20 mouse cellular contexts compared by ENCODE assay signal in the genomic region with DNA sequence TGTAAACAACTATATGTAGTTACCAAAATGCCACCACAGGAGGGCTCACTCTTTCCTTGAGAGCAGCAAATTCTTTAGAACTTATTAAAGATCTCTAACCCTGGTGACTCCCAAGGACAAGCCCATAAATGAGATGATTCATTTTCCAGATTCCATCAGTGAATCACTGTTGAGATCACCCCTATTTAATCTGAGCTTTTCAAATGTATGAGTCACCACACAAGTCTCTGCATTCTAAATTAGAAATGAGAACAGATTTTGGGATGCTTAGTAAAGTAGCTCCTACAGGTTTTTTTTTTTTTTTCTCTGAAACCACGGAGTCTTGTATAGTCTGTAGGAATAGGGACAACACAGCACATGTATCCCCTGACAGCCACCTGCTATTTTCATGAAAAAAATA.
DNase-seq lines count a peak whose midpoint lies in the region; ATAC-seq and TF ChIP-seq lines count a peak whose summit lies in the region.
"Had no signal": no experiment of that assay in that cellular context is flagged by ENCODE, and none has a peak within 500 bp of the region (broad histone marks: within the 10 kb centered on the region; RNA-seq: fewer than 3 reads in every experiment).

No protein-coding gene starts in this region.

- H3K9me3 ChIP-seq in embryonic facial prominence, embryonic 14.5 days (ENCODE audit: control insufficient read depth, low read length): no peaks in the 10 kb centered on the region
- no peaks in the 10 kb centered on the region for H3K9me3 ChIP-seq in embryonic facial prominence, embryonic 10.5 days
- H3K9me3 ChIP-seq in midbrain, postnatal 0 days (ENCODE audit: low read length): no peaks in the 10 kb centered on the region
- H3K9me3 ChIP-seq in midbrain, embryonic 16.5 days (replicated peaks; ENCODE audit: control insufficient read depth, low read length, poor library complexity, severe bottlenecking): no peaks in the 10 kb centered on the region
- H3K9me3 ChIP-seq in kidney, embryonic 16.5 days (ENCODE audit: low read length): no peaks in the 10 kb centered on the region
- H3K9me3 ChIP-seq: embryonic facial prominence, embryonic 13.5 days; forebrain, embryonic 13.5 days; hindbrain, embryonic 13.5 days; limb, embryonic 10.5 days; liver, embryonic 12.5 days; midbrain, embryonic 15.5 days; neural tube, embryonic 12.5 days; stomach, embryonic 15.5 days had no signal

- 0 out of 2 replicates have a peak, but pooled peaks have one; percentile 12 for TF ChIP-seq CTCF in midbrain, postnatal 0 days (IDR thresholded peaks at IDR 0.05)

- H3K9ac ChIP-seq in embryonic facial prominence, embryonic 14.5 days (ENCODE audit: low read depth, low read length): no peak overlapping the region
- H3K9ac ChIP-seq in midbrain, postnatal 0 days (replicated peaks; ENCODE audit: low read length, poor library complexity, severe bottlenecking): no peak overlapping the region
- H3K9ac ChIP-seq in midbrain, embryonic 16.5 days (ENCODE audit: low read depth, low read length): no peak overlapping the region
- no peak overlapping the region for H3K9ac ChIP-seq in kidney, embryonic 16.5 days (replicated peaks; ENCODE audit: low read length)
- H3K9ac ChIP-seq: embryonic facial prominence, embryonic 13.5 days; forebrain, embryonic 13.5 days; hindbrain, embryonic 13.5 days; liver, embryonic 12.5 days; midbrain, embryonic 15.5 days; neural tube, embryonic 12.5 days; stomach, embryonic 15.5 days had no signal

- no peak overlapping the region for H3K4me3 ChIP-seq in embryonic facial prominence, embryonic 14.5 days (ENCODE audit: low read depth, low read length)
- no peak overlapping the region for H3K4me3 ChIP-seq in embryonic facial prominence, embryonic 10.5 days
- no peak overlapping the region for H3K4me3 ChIP-seq in midbrain, postnatal 0 days (ENCODE audit: low read depth, low read length)
- H3K4me3 ChIP-seq in midbrain, embryonic 16.5 days (ENCODE audit: low read depth, low read length): no peak overlapping the region
- no peak overlapping the region for H3K4me3 ChIP-seq in kidney, embryonic 16.5 days (ENCODE audit: low read length)
- H3K4me3 ChIP-seq: embryonic facial prominence, embryonic 13.5 days; forebrain, embryonic 13.5 days; hindbrain, embryonic 13.5 days; limb, embryonic 10.5 days; liver, embryonic 12.5 days; midbrain, embryonic 15.5 days; neural tube, embryonic 12.5 days; stomach, embryonic 15.5 days had no signal

- H3K27me3 ChIP-seq in embryonic facial prominence, embryonic 14.5 days (replicated peaks; ENCODE audit: control insufficient read depth, insufficient read depth, low read length): no peaks in the 10 kb centered on the region
- H3K27me3 ChIP-seq in embryonic facial prominence, embryonic 10.5 days (replicated peaks; ENCODE audit: low read depth, poor library complexity, severe bottlenecking): no peaks in the 10 kb centered on the region
- H3K27me3 ChIP-seq in midbrain, postnatal 0 days (ENCODE audit: insufficient read depth, low read length): no peaks in the 10 kb centered on the region
- H3K27me3 ChIP-seq in midbrain, embryonic 16.5 days (ENCODE audit: control insufficient read depth, insufficient read depth, low read depth, low read length): no peaks in the 10 kb centered on the region
- H3K27me3 ChIP-seq in kidney, embryonic 16.5 days (ENCODE audit: insufficient read depth, low read length): no peaks in the 10 kb centered on the region
- H3K27me3 ChIP-seq: embryonic facial prominence, embryonic 13.5 days; forebrain, embryonic 13.5 days; hindbrain, embryonic 13.5 days; liver, embryonic 12.5 days; midbrain, embryonic 15.5 days; neural tube, embryonic 12.5 days; stomach, embryonic 15.5 days had no signal

- no peak for ATAC-seq in embryonic facial prominence, embryonic 14.5 days (ENCODE audit: low read depth)
- no peak for ATAC-seq in midbrain, postnatal 0 days (ENCODE audit: low FRiP score)
- ATAC-seq in midbrain, embryonic 16.5 days: no peak
- no peak for ATAC-seq in kidney, embryonic 16.5 days (ENCODE audit: low FRiP score, low TSS enrichment)
- ATAC-seq: CD4-positive, CD25-positive, alpha-beta regulatory T cell, adult 4 months; forebrain, embryonic 13.5 days; intestine, embryonic 16.5 days; liver, embryonic 12.5 days; midbrain, embryonic 15.5 days had no signal

- H3K4me1 ChIP-seq in embryonic facial prominence, embryonic 14.5 days (ENCODE audit: control insufficient read depth, insufficient read depth, low read length): no peaks in the 10 kb centered on the region
- H3K4me1 ChIP-seq in embryonic facial prominence, embryonic 10.5 days: no peaks in the 10 kb centered on the region
- no peaks in the 10 kb centered on the region for H3K4me1 ChIP-seq in midbrain, postnatal 0 days (ENCODE audit: insufficient read depth, low read length)
- no peaks in the 10 kb centered on the region for H3K4me1 ChIP-seq in midbrain, embryonic 16.5 days (ENCODE audit: control insufficient read depth, insufficient read depth, low read length)
- H3K4me1 ChIP-seq in kidney, embryonic 16.5 days (ENCODE audit: insufficient read depth, low read length): no peaks in the 10 kb centered on the region
- H3K4me1 ChIP-seq: embryonic facial prominence, embryonic 13.5 days; forebrain, embryonic 13.5 days; hindbrain, embryonic 13.5 days; limb, embryonic 10.5 days; liver, embryonic 12.5 days; midbrain, embryonic 15.5 days; neural tube, embryonic 12.5 days; stomach, embryonic 15.5 days had no signal

- H3K4me2 ChIP-seq in embryonic facial prominence, embryonic 14.5 days (ENCODE audit: low read depth, low read length): no peak overlapping the region
- H3K4me2 ChIP-seq in midbrain, postnatal 0 days (ENCODE audit: low read depth, low read length, poor library complexity, severe bottlenecking): no peak overlapping the region
- H3K4me2 ChIP-seq in midbrain, embryonic 16.5 days (ENCODE audit: low read length): no peak overlapping the region
- H3K4me2 ChIP-seq in kidney, embryonic 16.5 days (replicated peaks; ENCODE audit: low read depth, low read length): no peak overlapping the region
- H3K4me2 ChIP-seq: embryonic facial prominence, embryonic 13.5 days; forebrain, embryonic 13.5 days; hindbrain, embryonic 13.5 days; liver, embryonic 12.5 days; midbrain, embryonic 15.5 days; neural tube, embryonic 12.5 days; stomach, embryonic 15.5 days had no signal

- WGBS in embryonic facial prominence, embryonic 14.5 days: 48% methylated on average over 1 of the region's 1 CpGs
- WGBS in embryonic facial prominence, embryonic 10.5 days: 72% methylated on average over 1 of the region's 1 CpGs
- WGBS in midbrain, postnatal 0 days: 62% methylated on average over 1 of the region's 1 CpGs
- 63% methylated on average over 1 of the region's 1 CpGs for WGBS in midbrain, embryonic 16.5 days
- 71% methylated on average over 1 of the region's 1 CpGs for WGBS in kidney, embryonic 16.5 days

- DNase-seq in embryonic facial prominence, embryonic 14.5 days (ENCODE audit: low spot score): peak; percentile 1
- DNase-seq in embryonic facial prominence, embryonic 10.5 days (ENCODE audit: low spot score): no peak
- DNase-seq in midbrain, postnatal 0 days (ENCODE audit: low spot score): no peak
- peak; percentile 48 for DNase-seq in NIH3T3 (ENCODE audit: low read depth)
- no peak for DNase-seq in kidney, postnatal 36 days
- DNase-seq: heart, adult 18-20 months; thymus, postnatal 14 days had no signal

- no peaks in the 10 kb centered on the region for H3K36me3 ChIP-seq in embryonic facial prominence, embryonic 14.5 days (ENCODE audit: control insufficient read depth, insufficient read depth, low read length)
- H3K36me3 ChIP-seq in embryonic facial prominence, embryonic 10.5 days (replicated peaks): no peaks in the 10 kb centered on the region
- no peaks in the 10 kb centered on the region for H3K36me3 ChIP-seq in midbrain, postnatal 0 days (ENCODE audit: insufficient read depth, low read length)
- no peaks in the 10 kb centered on the region for H3K36me3 ChIP-seq in midbrain, embryonic 16.5 days (ENCODE audit: control insufficient read depth, insufficient read depth, low read length)
- no peaks in the 10 kb centered on the region for H3K36me3 ChIP-seq in kidney, embryonic 16.5 days (ENCODE audit: insufficient read depth, low read length)
- H3K36me3 ChIP-seq: embryonic facial prominence, embryonic 13.5 days; hindbrain, embryonic 13.5 days; limb, embryonic 10.5 days; liver, embryonic 12.5 days; midbrain, embryonic 15.5 days; neural tube, embryonic 12.5 days; stomach, embryonic 15.5 days had no signal

- no peak overlapping the region for H3K27ac ChIP-seq in embryonic facial prominence, embryonic 14.5 days (replicated peaks; ENCODE audit: low read depth, low read length)
- H3K27ac ChIP-seq in embryonic facial prominence, embryonic 10.5 days (replicated peaks): no peak overlapping the region
- no peak overlapping the region for H3K27ac ChIP-seq in midbrain, postnatal 0 days (ENCODE audit: low read depth, low read length)
- H3K27ac ChIP-seq in midbrain, embryonic 16.5 days (ENCODE audit: low read length): no peak overlapping the region
- H3K27ac ChIP-seq in kidney, embryonic 16.5 days (ENCODE audit: low read length): no peak overlapping the region
- H3K27ac ChIP-seq: embryonic facial prominence, embryonic 13.5 days; forebrain, embryonic 13.5 days; hindbrain, embryonic 13.5 days; kidney, postnatal 0 days; limb, embryonic 10.5 days; liver, embryonic 12.5 days; midbrain, embryonic 15.5 days; neural tube, embryonic 12.5 days; stomach, embryonic 15.5 days had no signal

Comparison
In these comparisons a context has a peak if more than half of its experiments do, and no peak if none do; other contexts are left out.
1. DNase-seq: peak in embryonic facial prominence, embryonic 14.5 days (single experiment) and NIH3T3 (single experiment); none in embryonic facial prominence, embryonic 10.5 days (single experiment), midbrain, postnatal 0 days (single experiment) and kidney, postnatal 36 days (0 of 2).